Mouse (Mus musculus) activated CD4-positive, CD25-positive, alpha-beta regulatory T cell, adult 4 months (primary cell): ENCODE results near the gene Gm6020. TPM values are rescaled to one million over a fixed set of nuclear protein-coding genes. Genes with fewer than 3 reads are reported as not detected.
"Not testable (repeated sequence)": the region's sequence is repeated elsewhere in the genome, so short reads cannot be mapped to it uniquely, and the experiment has no call there.

Experiments
- ATAC-seq: one replicate; pipeline ENCODE4 v1.8.0; 2017
- polyA plus RNA-seq, 2 experiments: library from polyadenylated mRNA; unstranded; fragments of 100-300 nt; shearing (Covaris generic); gene quantifications; one replicate each; pipeline ENCODE4 v1.2.1; 2017

Gm6020 gene
- polyA plus RNA-seq, result not detected

DNA sequence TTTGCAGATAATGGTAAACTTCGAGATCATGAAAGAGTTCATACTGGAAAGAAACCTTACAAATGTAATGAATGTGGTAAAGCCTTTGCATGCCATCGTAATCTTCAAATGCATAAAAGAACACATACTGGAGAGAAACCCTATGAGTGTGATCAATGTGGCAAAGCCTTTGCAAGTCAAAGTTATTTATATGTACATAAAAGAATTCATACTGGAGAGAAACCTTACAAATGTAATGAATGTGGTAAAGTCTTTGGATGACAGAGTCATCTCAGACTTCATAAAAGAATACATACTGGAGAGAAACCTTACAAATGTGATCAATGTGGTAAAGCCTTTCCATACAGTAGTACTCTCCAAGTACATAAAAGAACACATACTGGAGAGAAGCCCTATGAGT, at the start of gene Gm6020:
Gm6020 (plus strand) TSS at position 301 of the 400 bp plus-strand sequence.
- ATAC-seq, result not testable (repeated sequence)

DNA sequence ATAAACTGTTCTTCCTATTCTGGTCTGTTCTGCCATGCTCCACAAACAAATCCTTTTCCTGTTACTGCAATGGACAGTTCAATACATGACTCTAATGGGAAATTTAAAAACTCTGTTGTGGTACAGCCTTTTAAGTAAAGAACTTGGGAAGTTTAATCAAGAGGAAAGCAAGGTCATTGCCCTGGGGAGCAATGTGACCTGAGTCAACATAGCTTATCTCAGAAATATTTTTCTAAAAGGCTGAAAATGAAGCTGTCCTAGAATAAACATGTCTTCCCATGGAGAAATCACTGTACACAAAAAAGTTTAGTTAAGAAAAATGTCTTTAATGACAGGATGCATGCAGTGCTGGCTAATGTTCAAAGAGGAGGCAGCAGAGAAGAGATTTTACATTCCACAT, 45.0 kb upstream of the Gm6020 start:
- no peak for ATAC-seq

GRCm38 (mm10) chr19:61140342-61141206, 43.1 kb upstream of the Gm6020 start, which contains the start of gene Zfp950:
TSS of gene Zfp950 (minus strand) at chr19:61140840.
- peak; percentile 99 for ATAC-seq

DNA sequence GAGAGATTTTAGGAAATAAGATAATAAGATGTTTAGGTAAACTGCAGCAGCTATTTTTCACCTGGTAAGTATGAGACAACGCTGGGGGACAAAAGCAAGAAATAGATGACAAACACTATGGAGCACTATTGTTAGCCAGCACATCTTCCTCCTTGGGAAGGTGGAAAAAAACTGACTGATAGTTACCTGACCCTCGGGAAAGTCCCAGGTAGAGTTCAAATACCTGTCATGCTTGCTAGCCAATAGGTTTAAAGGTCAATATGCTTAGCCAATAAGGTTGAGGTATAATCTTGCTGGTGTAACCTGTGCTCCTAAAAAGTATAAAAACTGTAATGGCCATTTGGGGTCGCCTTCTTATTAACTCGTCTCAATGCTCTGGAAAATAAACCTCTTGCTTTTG, 42.4 kb upstream of the Gm6020 start:
- ATAC-seq, result no peak

DNA sequence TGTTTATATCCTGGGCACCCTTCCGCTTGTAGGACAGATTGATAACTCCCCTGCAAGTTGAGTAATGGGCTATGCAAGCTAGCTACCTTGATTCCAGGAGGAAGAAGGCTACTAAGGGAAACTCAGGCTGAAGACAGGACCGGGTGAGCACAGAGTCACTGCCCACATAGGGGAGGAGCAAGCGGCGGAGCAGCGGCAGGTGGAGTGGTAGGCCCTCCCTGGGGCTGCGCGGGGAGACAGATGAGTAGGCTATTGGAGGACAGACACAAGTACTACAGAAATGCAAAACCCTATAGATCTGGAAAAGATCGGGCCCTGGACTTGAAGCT, 32.4 kb upstream of the Gm6020 start:
- peak; percentile 80 for ATAC-seq

DNA sequence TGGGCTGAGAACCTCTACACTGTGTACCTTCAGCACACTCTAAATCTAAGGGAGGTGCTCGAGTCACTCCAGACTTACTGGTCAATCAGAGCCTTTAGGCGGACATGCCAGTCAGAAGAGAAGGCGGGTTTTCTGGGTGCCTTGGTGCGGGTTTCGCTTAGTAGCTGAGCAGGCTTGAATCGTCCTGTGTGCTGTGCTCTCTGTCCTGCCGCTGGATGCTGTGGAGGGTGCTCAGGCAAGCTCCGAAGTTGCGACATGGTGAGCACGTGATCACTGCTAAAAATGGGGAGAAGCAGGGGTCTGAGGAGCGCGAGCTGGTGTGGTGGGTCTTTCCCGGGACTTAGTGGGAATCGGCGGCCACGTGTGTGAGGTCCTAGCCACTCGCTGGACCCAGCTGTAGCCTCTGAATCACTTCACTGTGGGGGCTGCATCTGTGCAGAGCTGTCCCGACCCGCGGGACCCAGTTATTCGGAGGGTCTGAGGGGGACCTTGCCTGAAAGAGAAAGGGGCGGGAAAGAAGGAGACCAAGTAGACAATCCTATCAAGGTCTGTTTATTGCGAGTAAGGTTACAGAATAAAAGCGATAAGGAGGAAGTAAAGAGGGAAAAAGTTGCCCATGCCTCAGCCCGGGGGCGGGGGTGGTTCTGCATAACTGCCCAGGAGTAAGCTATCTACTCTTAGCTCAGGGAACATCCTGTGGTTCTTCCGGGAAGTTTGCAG, 31.8 kb upstream of the Gm6020 start:
- peak; percentile 55 for ATAC-seq

DNA sequence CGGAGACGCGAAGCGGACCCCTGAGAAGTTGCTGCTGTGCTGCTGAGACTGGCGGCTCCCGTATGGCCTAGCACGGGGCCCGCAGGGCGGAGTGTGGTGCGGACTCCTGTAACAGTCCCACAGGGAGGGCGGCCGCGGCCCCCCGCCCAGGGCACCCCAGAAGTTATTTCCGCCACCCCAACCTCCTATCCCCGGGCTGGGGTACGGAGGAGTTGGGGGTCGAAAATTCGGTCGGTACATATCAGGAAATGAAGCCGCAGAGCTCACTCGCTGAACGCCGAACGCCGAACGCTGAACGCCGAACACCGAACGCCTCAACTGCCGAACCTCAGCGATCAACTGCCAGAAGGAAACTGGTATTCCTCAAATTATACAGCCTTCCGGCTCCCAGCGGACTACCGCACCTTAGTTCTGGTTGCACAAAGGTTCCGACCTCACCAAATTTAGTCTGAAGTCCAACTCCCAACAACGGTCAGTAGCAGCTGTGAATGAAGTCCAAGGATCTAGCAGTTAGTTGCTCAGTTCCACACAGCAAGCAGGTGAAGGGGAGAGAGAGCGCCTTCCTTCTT, 7.8 kb upstream of the Gm6020 start, which contains the start of gene Gm7102:
Gm7102 (minus strand) TSS at position 554 of the 569 bp plus-strand sequence.
- no peak for ATAC-seq

GRCm38 (mm10) chr19:61199316-61199715, 15.6 kb downstream of the Gm6020 start:
- no peak for ATAC-seq

GRCm38 (mm10) chr19:61199836-61200235, 16.1 kb downstream of the Gm6020 start:
- ATAC-seq, result no peak

GRCm38 (mm10) chr19:61207506-61207905, 23.8 kb downstream of the Gm6020 start:
- not testable (repeated sequence) for ATAC-seq

- no peak for ATAC-seq
Measured at GRCm38 (mm10) chr19:61223706-61224328, 40.1 kb downstream of the Gm6020 start.

GRCm38 (mm10) chr19:61224678-61225525, 41.2 kb downstream of the Gm6020 start:
- no peak for ATAC-seq

GRCm38 (mm10) chr19:61225526-61226400, 42.1 kb downstream of the Gm6020 start:
- ATAC-seq, result no peak

DNA sequence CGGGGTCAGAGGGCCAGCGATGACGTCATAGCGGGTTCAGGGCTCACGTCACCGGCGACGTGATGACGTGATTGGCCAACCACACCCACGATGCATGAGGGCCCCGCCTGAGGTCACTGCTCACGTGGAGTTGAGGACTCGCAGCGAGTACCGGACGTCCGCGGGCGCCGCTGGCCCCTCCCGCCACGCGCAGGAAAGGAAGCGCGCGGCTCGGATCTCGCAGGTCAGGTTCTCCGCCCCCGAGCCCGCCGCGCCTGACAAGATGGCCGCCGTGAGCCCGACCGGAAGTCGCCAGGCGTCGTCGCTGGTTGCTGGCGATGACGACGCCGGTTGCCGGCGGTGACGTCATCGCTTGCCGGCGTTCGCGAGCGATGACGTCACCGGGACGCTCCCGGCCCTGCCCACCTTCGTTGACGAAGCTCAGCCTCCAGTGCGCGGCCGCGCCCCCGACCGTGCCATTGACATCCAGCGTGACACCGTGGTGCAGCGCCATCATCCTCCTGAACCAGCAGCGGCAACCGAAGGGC, 42.8 kb downstream of the Gm6020 start:
- ATAC-seq, result peak; percentile 36

DNA sequence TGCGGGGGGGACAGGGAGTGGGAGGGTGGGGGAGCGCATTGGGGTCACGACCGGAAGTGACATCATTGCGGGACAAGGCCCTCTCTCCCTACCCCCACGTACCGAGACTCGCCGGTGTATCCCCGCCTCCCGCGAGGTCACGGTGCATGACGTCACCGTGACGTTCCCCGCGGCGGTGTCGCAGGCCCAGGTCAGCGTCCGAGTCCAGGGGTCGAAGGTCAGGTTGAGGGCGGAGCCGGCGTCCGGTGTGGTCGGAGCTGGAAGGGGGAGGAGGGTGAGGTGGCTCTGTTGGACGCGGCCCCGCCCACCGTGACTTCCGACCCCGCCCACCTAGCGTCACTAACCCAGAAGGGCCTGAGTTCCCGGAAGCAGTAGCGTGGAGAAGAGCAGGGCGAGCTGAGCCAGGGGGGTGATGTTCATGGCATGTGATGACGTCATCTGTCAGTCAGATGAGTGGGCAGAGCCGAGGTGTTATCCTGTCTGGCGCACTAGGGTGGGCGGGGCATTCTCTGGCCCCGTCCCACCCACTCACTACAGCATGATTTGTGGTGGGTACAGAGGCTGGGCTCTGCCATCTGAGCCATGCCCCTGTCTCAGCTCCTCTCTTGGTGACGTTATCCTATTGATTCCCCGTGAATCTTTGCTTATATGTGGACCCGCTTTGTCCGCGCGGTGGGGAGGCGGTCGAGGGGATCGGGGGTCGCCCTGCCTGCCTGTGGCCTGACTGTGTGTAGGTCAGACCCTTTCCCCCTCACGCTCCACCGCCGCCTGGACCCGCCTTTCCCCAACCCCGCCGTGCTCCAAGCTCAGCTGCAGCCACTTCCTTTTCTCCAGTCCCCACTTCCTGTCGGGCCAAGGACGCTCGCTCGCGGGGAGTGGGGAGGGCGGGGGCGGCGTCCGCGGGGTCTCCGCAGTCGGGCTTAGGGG, 43.5 kb downstream of the Gm6020 start:
- peak; percentile 77 for ATAC-seq

- no peak for ATAC-seq
Measured at GRCm38 (mm10) chr19:61227941-61228701, 44.4 kb downstream of the Gm6020 start, which contains the start of gene Csf2ra. TSS of gene Csf2ra (minus strand) at chr19:61228429.
